Mouse (Mus musculus): ENCODE measurements around the gene Atp2a1. TPM values are rescaled to one million over a fixed set of nuclear protein-coding genes. Genes with fewer than 3 reads are reported as not detected.
"Not testable (repeated sequence)": the region's sequence is repeated elsewhere in the genome, so short reads cannot be mapped to it uniquely, and the experiment has no call there.

Atp2a1 gene
- 1.7 and 8.0 TPM in 2 replicates for polyA plus RNA-seq (2012; rRNA removed)

DNA sequence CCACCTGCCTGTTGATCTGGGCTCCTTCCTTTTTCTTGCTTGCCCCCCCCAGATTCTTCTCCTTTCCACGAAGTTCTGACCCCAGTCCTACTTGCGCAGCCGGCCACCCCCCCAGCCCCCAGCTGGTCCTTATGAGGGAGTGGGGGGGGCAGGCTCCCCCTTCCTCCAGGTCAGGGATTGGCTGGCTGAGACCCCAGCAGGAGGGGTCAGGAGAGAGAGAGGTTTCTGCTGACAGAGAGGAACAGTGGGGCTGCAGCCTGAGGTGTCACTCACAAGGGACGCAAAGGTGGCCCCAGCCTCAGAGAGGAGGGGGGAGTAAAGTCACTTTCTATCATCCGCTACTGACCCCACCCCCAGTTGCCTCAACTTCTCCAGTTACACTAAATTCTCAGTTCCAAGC is at the start of gene Atp2a1:
Atp2a1 (minus strand) TSS at position 105 of the 400 bp plus-strand sequence.
- DNase-seq (ENCODE audit: low read depth) = no peak

DNA sequence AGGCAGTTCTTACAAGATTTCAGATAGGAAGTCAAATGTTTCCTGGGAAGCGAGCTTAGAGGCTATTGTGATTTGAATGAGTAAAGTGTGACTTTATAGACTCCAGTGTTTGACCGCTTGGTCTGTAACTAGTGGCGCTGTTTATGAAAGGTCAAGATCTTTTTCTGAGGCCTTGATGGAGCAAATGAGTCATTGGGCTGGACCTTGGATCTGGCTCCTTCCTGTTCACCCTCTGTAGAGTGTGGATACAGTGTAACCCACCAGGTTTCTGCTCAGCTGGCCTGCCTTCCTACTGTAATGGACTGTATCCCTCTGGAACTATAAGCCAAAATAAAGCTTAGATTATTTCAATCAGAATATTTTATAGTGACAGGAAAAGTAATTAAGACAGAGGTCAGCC is 48.4 kb upstream of the Atp2a1 start:
- DNase-seq (ENCODE audit: low read depth) = no peak

DNA sequence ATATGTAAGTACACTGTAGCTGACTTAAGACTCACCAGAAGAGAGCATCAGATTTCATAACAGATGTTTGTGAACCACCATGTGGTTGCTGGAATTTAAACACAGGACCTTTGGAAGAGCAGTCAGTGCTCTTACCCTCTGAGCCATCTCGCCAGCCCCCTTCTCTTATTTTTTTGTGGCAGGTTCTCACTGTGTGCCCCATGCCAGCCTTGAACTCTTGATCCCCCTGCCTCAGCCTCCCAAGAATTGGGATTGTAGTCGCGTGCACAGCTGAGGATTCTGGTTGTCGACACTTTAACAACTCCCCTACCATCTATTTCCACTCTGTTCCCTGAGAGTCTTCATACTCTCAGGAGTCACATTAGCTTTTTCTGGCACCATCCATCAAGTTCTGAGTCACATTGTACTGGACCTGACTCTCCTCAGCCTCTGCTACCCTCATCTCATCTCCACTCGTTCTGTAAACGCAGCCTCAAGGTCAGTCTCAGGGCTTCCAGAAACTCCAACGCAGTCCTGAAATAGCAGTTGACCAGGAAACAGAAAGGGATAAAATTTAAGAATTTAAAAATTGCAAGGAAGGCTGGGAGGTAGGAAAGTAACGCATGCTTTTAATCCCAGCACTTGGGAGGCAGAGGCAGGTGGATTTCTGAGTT is 44.3 kb upstream of the Atp2a1 start:
- DNase-seq (ENCODE audit: low read depth) = no peak

DNA sequence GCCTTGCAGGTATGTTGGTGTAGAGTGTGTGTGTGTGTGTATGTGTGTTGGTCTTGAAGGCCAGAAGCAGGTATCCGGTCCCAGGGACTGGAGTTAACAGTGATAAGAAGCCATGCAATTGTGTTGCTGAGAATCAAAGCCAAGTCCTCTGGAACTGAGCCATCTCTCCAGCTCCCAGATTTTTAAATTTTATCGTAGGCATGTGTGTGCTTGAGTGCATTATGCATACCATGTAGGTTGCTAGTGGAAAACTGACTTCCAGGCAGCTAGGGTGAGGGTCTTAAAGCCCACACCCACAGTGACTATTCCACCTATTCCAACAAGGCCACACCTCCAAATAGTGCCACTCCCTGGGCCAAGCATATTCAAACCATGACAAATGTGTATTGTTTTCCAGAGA is 42.0 kb upstream of the Atp2a1 start:
- DNase-seq (ENCODE audit: low read depth) = no peak

DNA sequence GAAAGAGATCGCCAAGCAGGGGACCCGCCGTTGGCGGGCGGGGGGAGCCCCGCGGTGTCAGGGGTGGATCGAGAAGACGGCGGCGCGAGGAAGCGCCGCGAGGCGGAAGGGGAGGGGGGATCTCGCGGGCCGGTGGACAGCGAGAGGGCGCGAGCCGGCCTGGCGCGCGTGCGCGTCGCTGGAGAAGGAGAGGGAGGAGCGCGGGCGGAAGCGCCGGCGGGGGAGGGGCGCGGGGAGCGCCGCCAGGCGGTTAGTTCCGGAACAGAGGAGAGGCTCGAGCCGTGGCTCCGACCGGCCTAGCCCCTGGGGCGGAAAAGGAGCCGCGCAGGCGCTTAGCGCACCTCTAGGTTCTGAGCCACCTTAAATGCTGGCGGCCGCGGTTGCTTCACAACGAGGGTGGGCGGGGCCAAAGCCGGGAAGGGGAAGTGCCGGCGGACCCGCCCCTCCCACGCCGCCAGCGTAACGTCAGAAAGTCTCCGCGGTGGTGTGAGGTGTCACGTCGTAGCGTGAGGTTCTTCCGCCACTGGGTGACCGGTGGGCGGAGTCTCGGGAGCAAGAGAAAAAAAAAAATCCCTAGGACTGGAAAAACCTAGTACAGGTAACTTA is 40.5 kb upstream of the Atp2a1 start, which contains the start of gene Atxn2l:
Atxn2l (minus strand) TSS at position 165 of the 606 bp plus-strand sequence.
- DNase-seq (ENCODE audit: low read depth) = no peak

DNA sequence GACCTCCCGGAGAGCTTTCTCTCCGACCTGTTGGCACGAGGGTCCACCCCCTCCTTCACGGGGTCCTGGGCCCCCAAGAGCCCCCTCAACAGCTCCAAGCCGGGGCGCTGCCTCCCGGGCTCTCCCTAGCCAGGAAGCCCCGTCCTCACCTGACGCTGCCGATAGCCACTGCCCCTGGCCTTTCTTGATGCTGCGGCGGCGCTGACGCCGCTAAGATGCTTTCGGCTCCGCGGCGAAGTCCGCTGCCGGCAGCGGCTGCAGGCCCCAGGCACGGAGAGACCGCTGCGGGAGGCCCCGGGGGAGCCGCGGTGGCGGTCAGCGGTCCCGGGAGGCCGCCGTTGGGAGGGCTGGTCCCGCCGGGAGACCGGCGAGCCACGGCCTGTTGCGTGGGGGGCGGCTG is 39.8 kb upstream of the Atp2a1 start:
- no peak for DNase-seq (ENCODE audit: low read depth)

DNA sequence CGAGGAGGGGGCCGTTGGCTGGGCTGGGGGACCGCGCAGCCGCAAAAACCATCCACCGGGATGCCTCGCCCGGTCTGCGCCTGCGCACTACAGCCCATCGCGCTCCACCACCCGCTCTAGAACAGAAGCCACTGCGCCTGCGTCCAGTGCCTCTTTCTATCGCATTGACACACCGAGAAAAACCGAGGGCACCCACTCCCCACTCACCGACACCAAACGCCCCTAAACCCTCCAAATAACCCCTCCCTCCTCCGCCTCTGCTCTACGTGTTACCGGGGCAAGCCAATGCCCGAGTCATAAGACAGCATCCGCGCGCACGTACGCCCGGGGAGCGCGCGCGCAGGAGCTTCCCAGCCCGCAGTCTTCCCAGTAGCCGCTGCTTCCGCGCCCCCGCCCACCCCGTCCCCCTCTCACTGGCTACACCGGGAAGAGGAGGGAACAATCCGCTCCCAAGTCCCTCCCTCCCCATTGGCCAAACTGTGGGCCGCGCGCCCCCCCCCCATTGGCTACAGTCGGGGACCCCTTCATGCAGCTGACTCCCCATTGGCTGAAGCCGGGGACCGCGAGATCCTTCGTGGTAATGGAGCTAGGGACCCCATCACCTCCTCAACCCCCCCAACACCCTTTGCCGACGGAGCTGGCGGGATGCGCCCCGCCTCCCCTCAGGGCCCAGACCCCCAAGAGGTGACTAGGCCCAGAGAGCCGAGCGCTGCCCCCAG is 39.3 kb upstream of the Atp2a1 start:
- DNase-seq (ENCODE audit: low read depth) = no peak

DNA sequence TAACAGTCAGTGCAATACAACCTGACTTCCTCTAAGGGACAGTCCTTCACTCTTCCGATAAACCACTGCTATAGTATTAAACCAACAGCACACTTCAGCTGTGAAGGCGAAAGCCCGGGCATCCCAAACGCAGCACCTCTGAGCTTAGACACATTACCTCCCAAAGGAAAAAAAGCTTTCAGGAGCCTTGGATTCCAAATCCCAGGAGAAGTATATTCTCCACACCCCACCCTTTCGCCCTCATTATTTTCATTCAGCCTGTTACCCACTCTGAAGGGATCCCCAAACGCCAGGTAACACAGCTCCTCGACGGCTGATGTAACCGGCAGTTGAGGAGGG is 38.7 kb upstream of the Atp2a1 start:
- DNase-seq (ENCODE audit: low read depth) = no peak

DNA sequence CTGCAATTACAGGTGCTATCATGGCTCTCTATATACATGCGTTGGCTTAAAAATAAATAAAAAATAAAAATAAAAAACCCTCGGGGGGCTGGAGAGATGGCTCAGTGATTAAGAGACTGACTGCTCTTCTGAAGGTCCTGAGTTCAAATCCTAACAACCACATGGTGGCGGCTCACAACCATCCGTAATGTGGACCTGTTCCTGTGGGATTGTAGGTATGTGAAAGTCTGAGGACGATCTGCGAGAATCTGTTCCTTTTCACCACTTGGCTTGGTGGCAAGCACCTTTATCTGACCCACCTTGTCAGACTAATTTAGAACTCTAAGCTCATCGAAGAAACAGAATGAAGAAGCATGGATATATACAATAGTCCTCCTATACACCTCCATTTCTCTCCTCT is 36.5 kb upstream of the Atp2a1 start:
- DNase-seq (ENCODE audit: low read depth) = no peak

DNA sequence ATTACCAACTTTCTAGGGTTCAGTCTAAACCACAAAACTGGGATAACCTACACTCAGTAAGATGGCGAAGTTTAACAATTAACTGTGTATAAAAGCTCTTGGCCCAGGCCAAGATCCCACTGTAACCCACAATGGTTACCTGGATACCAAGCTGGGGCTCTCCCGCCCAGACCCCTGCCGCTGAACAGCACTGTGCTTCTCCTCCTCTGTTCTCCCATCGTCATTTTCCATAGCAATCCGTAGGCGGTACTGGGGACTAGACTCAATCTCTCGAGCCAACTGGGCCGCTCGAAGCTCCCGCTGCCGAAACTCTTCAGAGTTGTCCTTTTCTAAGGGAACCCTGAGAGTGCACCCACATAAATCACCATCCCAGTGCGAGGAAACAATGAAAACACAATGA is 35.1 kb upstream of the Atp2a1 start:
- DNase-seq (ENCODE audit: low read depth) = no peak

DNA sequence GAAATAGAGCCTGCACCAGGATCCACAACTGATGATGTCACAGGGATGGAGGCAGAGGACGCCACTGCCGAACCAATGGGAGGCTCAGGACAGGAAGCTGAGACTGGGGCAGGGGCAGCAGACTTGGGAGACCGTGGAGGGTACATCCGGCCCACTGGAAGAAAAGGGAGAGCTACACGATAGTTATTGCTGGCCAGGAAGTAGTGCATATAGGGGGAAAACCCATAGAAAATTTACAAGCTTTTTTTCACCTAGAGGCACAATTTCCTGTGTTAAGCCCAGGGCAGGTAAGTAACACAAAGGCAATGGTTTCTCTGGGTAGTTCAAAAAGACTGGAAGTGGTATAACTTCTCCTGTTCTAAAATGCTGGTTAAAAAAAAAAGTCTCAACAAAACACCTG is 33.6 kb upstream of the Atp2a1 start:
- no peak for DNase-seq (ENCODE audit: low read depth)

DNA sequence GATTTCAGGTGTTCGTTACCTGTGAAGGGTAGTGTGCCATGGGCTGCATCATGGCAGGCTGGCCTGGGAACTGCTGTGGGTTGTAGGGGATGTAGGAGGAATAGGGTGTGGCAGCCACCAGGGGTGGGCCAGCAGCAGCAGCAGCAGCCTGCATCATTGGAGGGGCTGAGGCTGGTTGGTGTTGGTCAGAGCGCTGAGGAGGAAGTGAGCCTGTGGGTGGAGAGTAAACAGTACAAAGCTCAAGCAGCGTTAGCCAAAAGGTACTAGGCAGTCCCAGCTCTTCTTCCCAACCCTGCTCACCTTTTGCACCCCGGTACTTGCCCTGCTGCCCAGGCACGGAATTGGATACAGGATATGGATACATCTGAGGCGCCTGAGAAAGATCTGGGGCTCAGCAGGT is 31.2 kb upstream of the Atp2a1 start:
- no peak for DNase-seq (ENCODE audit: low read depth)

DNA sequence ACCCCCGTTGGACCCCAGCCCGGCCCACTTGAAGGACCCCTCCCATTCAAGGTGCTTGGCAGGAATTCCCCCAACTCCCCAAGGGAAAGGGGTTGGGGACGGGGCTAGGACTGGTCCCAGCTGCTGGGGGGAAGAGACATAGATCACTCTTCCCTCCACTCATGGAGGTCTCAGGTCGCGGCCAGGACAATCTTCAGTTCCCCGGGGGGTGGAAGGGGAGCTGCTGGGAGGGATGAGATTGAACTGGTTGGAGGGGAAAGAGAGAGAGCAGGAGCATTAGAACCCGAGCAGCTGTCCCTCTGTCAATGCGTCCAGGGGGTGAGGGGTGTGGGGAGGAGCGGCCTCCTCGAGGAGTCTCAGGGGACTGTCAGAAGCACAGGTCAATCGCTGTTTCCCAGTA is 29.1 kb upstream of the Atp2a1 start:
- no peak for DNase-seq (ENCODE audit: low read depth)

DNA sequence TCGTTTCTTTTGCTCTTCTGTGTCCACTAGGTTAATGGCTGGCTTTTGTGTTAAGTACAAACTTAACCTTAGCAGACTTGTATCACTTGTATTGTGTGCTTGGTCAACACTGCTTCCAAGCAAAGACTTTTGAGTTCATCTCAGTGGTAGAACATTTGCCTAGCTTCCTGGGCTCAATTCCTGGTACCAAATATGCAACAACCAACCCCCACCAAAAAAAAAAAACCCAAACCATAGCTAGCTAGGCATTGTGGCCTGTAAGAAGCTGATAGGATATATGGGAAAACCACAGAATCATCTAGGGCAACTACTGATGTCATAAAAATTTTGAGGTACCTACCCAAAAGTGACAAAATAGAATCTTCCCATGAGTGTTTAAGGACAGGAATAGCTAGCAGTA is 28.1 kb upstream of the Atp2a1 start:
- DNase-seq (ENCODE audit: low read depth) = no peak

DNA sequence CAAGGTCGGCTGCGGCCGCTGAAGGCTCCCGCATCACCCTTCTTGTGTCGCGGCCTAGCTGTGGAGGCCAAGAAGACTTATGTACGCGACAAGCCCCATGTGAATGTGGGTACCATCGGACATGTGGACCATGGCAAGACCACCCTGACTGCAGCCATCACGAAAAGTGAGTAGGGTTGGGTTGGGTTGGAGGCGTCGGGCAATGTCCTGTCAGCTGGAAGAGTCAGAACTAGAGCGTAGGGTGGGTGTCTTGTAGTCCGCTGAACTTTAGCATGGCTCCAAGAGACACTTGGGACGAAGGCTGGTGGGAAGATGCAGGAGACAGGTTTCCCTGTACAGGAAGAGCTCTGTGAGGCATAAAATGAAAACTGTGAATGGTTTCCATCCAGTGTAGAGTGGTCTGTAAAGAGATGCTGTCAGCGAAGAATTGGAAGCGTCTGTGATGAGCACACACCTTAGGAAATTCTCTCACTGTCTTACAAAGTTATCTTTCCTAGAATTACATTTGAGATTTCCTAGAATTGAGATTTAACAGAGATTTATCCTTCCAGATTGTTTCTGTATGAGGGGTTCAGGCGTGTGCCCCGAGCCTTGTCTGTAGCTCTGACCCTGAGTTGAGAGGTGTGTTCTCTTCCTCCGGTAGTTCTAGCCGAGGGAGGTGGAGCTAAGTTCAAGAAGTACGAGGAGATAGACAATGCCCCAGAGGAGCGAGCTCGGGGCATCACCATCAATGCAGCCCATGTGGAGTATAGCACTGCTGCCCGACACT is 24.9 kb upstream of the Atp2a1 start:
- not testable (repeated sequence) for DNase-seq (ENCODE audit: low read depth)

DNA sequence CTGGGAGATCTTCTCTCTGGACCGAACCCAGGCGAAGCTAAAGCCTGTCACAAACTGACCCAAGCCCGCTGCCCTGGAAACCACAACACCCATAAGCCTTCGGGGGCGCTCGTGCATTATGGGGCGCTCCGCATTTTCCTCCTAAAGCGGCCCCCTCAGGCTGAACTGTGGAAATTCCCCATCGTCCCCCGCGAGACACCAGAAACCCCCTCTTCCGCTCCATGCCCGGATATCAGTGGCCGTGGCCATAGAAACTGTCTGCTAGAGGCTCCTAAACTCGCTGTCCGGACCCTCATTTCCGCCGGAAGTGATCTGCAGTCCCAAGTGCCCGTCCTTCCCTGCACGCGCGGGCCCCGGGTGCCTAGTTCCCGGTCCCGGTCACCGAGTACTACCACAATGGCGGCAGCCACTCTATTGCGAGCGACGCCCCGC is 24.2 kb upstream of the Atp2a1 start, which contains the start of gene Tufm:
Tufm (plus strand) TSS at position 310 of the 432 bp plus-strand sequence.
- peak; percentile 62 for DNase-seq (ENCODE audit: low read depth)

DNA sequence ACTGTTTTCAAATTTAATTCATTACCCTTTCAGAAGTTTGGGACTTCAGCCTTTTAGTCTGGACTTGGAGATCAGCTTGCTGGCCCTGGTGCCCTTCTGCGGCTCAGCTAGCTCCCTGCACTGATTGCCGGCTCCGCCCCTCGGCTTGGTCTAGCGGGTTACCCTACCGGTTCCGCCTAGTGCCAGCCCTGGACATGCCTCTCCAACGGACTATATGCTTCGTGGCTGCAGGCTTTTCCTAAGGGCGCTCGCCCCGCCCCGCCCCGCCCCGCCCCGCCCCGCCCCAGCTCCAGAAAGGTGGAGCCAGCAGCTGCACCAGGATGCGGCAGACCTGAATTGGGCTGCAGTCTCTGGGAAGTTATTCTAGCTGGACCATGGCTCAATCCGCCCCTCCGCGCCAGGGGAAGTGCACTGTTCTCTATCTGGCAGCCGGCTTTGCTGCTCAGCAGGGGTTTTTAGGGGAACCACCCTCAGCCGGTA is 19.5 kb upstream of the Atp2a1 start:
- no peak for DNase-seq (ENCODE audit: low read depth)

DNA sequence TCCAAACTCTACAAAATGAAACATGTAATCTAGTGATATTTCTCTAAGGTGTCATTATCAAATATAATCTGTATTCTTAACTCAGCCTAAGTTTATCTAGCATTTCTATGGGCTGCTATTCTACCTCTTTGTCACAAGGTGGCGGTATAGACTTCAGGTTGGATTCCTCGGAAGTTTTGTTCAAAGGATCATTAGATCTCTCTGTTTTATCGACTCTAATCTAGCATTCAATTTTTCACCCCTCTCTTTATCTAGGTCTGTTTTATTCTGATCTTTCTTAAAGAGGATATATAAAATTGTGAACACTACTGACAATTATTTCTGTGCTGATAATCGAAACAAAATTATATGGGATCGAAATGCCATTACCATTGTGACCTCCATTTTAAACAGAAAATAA is 18.8 kb upstream of the Atp2a1 start:
- no peak for DNase-seq (ENCODE audit: low read depth)

DNA sequence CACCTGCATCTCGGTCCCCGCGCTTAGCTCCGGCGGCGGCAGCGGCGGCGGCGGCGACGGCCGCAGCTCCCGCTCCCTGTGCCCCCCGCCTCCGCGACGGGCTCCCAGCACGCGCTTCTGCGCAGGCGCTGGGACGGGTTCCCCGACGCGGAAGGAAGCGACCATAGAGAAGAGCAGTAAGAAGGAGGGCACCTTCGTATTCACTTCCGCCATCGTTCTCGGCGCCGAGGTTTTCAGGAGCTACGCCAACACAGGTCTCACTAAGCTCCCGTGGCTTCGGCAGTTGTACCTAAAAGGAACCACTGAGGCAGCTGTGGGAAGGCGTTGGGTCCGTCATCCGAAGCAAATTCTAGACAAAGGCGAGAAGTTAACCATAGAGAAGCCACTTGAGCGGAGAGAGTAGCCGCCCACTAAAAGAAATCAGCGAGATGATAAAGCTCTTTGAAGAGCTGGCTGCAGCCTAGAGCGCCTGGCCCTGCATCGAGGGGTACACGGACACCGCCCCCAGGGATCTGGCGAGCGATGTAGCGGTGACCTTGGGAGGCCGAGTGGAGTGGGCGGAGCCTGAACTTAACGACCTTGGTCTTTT is 12.2 kb upstream of the Atp2a1 start, which contains the start of gene Sh2b1:
Sh2b1 (minus strand) TSS at position 432 of the 589 bp plus-strand sequence.
- no peak for DNase-seq (ENCODE audit: low read depth)

DNA sequence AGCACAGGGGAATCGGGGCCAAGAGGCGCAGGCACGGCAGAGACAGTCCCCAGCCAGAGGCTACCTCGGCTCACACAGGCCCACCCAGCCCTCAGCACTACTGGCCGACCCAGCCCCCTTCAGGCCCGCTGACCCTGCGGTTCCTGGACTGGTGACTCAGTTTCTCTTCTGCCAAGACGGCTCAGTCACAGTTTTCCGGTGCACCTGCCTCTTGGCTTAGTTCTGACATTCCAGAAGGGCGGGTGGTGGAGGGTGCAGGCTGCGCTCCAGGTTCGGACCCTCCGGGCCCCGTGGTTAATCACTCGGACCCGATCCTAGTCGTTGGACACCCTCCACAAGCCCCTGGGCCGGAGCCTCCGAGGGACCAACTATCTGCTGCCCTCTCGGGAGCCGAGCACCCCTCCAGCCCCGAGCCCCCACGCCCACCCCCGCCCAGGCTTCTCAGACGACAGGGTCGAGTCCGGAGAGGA is 11.6 kb upstream of the Atp2a1 start:
- no peak for DNase-seq (ENCODE audit: low read depth)

DNA sequence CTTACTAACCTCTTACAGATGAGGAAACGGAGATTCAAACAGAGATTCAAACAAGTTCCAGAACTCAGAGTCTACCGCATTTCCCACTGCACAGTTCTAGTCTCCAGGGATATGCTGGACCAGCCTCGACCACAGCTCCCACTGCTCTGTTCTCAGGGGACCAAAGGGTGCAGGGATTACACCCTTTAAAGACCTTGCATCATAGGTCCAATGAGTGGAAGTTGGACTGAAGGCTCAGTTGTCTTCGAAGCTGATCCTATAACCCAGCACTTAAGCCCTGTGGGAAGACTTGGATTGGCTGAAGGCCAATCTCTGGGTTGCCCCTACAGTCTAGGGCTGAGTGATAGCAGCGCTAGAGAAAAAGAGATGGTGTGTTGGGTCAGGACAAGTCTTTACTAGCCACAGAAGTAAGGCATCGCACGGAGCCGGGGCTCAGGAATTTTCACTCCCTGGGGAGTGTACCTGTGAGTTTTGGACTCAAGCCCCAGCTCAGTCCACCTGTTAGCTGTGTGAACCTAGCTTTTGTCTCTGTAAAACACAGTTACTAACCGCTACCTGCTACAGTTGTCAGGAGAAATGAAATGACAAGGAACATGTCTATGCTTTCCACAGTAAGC is 10.7 kb upstream of the Atp2a1 start:
- no peak for DNase-seq (ENCODE audit: low read depth)
